Mouse (Mus musculus): ENCODE measurements around the gene Whrn. TPM values are rescaled to one million over a fixed set of nuclear protein-coding genes. Genes with fewer than 3 reads are reported as not detected.

The Whrn gene
- polyA plus RNA-seq, 1 experiment from 2014 or later, result 14.8 TPM

DNA sequence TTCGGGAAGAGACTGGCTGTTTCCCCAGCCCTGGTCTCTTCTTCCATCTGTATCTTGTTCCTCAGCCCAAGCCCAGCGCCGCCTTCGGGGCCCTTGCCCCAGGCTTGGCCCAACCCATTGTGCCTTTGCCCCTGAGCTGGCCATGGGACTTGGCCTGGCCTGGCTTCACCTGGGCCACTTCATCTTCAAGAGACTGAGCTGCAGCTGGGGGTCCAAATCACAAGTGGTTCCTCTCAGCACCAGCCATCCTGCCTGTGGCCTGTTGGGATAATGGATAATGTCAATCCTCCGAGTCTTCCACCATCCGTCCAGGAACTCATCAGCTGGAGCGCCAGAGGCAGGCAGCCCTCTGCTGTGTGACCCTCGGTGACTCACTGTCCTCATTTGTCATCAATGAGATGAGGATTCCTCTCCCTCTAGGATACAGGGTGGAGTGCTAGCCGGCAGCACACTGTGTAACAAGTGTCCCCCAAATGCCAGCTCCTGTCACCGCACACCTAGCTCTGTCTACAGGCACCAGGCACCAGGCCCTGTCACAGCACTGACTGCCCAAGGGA lies 97.7 kb downstream of the Whrn start:
- Histone ChIP-seq H3K9ac (replicated peaks) (no peak overlapping the region), H3K4me1 (replicated peaks) (peaks cover 49% of the 10 kb centered on the region), H3K4me2 (no peak overlapping the region), H3K36me3 (peaks cover 45% of the 10 kb centered on the region), H3K9me3 (no peaks in the 10 kb centered on the region), H3K4me3 (replicated peaks) (no peak overlapping the region), H3K27ac (peak overlapping the region; percentile 70; the same call in 1 of the 2 replicates), H3K27me3 (no peaks in the 10 kb centered on the region)
- WGBS, result 85% methylated on average over 10 of the region's 10 CpGs
- no peak for ATAC-seq (ENCODE audit: insufficient number of reproducible peaks, insufficient read depth, low FRiP score, low TSS enrichment, low read depth)

DNA sequence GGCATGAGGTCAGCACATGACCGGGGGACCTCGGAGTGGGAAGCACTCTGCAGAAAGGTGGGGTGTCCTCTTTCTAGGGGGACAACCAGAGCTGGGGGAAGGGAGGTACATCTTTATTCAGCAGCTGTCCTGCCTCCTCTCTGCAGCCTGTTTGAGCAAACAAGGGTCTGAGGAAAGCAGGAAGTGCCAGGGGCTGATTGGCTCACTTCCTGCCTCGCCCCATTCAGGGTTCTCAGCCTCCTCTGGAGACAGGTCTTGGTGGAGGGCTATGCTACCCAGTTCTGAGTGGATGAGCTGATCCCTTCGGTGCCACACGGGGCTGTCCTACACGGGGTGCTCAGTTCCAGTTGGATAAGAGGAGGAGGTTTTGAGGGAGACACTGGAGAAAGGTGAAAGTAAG lies 104.5 kb downstream of the Whrn start:
- Histone ChIP-seq H3K9ac (replicated peaks) (no peak overlapping the region), H3K9me3 (no peaks in the 10 kb centered on the region), H3K27me3 (no peaks in the 10 kb centered on the region), H3K4me3 (replicated peaks) (no peak overlapping the region), H3K36me3 (peaks cover 78% of the 10 kb centered on the region), H3K27ac (0 out of 2 replicates have a peak overlapping the region, but pooled peaks have one; percentile 7), H3K4me2 (no peak overlapping the region), H3K4me1 (replicated peaks) (peaks cover 10% of the 10 kb centered on the region)
- no peak for ATAC-seq (ENCODE audit: insufficient number of reproducible peaks, insufficient read depth, low FRiP score, low TSS enrichment, low read depth)
- WGBS, result 83% methylated on average over 6 of the region's 6 CpGs

DNA sequence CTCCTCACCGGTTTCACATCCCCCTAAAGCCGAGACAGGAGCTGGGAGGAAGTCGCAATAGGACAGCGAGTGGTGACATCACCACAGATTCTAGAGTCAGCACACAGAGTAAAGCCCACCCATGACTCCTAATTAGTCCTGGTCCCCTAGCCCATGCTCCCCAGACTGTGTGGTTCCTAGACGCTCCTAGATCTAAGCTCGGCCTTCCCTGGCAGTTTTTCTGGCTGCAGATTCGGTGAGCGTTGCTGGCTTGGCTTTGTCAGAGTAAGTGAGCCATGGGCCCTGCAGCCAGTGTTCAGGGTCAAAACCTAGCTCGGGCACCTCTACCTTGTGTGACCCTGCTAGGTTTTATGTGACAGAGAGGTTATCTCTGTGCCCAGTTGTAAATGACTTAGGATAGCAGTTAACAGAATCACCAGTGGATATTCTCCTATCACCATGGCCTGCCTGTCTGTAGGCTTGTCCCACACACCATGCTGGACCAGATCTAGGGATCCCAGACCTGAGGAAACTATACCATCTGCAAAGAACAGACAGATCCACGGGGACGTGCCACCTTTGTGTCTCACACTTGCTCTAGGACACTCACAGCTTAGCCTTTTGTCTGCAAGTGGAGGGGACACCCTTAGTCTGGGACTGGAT lies 105.8 kb downstream of the Whrn start:
- Histone ChIP-seq H3K27me3 (no peaks in the 10 kb centered on the region), H3K27ac (no peak overlapping the region), H3K9ac (replicated peaks) (no peak overlapping the region), H3K4me1 (replicated peaks) (peaks cover 10% of the 10 kb centered on the region), H3K4me3 (replicated peaks) (no peak overlapping the region), H3K9me3 (no peaks in the 10 kb centered on the region), H3K36me3 (peaks cover 78% of the 10 kb centered on the region), H3K4me2 (no peak overlapping the region)
- WGBS, result 65% methylated on average over 11 of the region's 11 CpGs
- no peak for ATAC-seq (ENCODE audit: insufficient number of reproducible peaks, insufficient read depth, low FRiP score, low TSS enrichment, low read depth)

DNA sequence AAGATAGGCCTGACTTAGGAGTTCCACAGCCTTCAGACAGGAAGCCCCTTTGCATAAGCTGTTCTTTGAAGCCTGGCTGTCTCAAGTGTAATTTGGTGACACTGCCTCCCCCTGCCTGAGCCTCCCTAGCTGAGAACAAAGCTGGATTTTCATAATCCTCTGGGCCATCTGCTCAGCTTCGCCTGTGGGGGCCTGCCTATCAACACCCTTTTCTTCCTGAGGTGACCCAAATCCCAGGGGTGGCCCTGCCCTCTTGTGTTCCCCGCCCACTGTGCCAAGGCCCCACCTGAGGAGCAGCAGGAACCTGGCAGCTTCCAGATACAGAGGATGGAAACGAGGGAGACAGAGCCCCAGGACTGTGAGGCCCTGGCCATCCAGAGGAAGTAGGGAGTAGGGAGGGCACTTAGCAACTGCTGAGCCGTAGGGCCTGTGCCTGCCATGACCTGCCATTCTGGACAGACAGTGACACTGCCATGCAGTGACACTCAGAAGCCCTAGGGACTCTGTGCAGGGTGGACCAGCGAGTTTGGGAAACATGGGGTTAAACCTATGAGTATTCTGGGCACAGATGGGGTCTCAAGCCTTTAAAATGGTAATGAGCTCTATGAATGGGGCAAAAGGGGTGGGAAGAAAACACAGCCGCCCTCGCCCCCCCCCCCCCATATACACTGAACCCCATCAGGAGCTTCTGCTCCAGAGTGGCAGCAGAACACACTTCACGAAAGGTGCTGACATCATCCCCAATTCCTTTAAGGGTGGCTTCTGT lies 106.5 kb downstream of the Whrn start:
- H3K9ac ChIP-seq (replicated peaks), result no peak overlapping the region; the same call in 1 of the 2 replicates
- ATAC-seq (ENCODE audit: insufficient number of reproducible peaks, insufficient read depth, low FRiP score, low TSS enrichment, low read depth), result no peak
- no peak overlapping the region for H3K4me2 ChIP-seq
- no peaks in the 10 kb centered on the region for H3K9me3 ChIP-seq
- H3K4me1 ChIP-seq (replicated peaks), result peaks cover 10% of the 10 kb centered on the region
- H3K4me3 ChIP-seq (replicated peaks), result no peak overlapping the region
- no peak overlapping the region for H3K27ac ChIP-seq
- 35% methylated on average over 8 of the region's 8 CpGs for WGBS
- H3K27me3 ChIP-seq, result no peaks in the 10 kb centered on the region
- peaks cover 72% of the 10 kb centered on the region for H3K36me3 ChIP-seq

DNA sequence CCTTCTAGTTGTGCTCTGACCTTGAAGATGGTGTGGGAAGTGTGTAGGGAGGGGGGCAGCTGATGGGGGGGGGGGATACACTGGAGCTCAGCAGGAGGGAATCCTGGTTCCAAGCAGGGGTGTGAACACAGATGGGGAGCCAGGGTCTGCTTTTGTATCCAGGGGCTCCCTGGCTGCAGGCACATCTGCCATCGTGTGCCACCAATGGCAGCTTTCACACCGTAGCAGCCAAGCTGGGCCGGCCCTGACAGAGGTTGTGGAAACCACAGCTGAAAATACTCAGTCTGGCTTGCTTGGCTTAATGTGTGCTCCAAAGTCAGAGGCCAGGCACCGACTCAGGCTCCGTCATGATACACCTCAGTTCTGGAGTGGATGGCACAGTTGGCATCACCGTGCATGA lies 107.8 kb downstream of the Whrn start:
- Histone ChIP-seq H3K4me3 (replicated peaks) (no peak overlapping the region), H3K36me3 (peaks cover 73% of the 10 kb centered on the region), H3K9me3 (no peaks in the 10 kb centered on the region), H3K4me1 (replicated peaks) (peaks cover 10% of the 10 kb centered on the region), H3K27ac (no peak overlapping the region), H3K4me2 (no peak overlapping the region), H3K9ac (replicated peaks) (no peak overlapping the region), H3K27me3 (no peaks in the 10 kb centered on the region)
- WGBS, result 80% methylated on average over 6 of the region's 6 CpGs
- no peak for ATAC-seq (ENCODE audit: insufficient number of reproducible peaks, insufficient read depth, low FRiP score, low TSS enrichment, low read depth)

DNA sequence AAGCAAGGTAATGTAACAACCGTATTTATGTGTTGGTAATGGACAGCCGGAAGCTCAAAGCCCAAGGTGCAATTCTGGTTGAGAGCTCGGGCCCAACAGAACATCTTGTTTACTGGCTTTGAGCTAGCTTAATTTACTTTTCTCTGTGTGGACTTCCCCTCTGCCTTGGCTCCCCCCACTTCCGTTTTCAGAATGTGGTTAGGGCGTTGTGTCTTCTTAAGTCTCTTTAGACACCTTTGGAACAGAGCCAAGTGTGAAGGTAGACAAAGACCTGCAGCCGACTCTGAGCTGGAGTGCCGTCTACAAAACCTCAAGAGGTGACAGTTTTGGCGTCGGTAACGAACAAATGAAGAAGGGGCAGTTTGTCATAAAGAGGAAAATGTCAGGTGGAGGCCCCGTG lies 110.0 kb downstream of the Whrn start:
- Histone ChIP-seq H3K27ac (no peak overlapping the region), H3K9ac (replicated peaks) (no peak overlapping the region), H3K4me3 (replicated peaks) (no peak overlapping the region), H3K4me2 (no peak overlapping the region), H3K36me3 (peaks cover 73% of the 10 kb centered on the region), H3K9me3 (no peaks in the 10 kb centered on the region), H3K4me1 (replicated peaks) (peaks cover 10% of the 10 kb centered on the region), H3K27me3 (no peaks in the 10 kb centered on the region)
- ATAC-seq (ENCODE audit: insufficient number of reproducible peaks, insufficient read depth, low FRiP score, low TSS enrichment, low read depth), result no peak
- 89% methylated on average over 11 of the region's 11 CpGs for WGBS

DNA sequence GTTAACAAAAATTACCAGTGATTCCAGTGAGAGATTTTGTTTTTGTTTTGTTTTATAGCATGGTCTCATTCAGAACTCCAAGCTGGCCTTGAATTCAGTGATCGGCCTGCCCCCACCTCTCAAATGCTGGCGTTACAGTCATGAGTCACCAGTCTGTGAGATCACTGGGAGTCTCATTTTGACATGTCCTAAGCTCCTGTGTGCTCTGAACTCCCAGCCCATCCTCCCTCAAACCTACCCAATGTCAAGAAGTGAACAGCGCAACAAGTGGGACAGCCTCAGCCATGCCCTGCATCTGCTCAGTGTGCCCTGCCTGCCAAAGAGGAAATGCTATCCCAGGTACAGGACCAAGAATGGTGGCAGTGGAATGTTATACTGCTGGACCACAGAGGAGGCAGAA lies 110.5 kb downstream of the Whrn start:
- Histone ChIP-seq H3K4me3 (replicated peaks) (no peak overlapping the region), H3K4me1 (replicated peaks) (peaks cover 10% of the 10 kb centered on the region), H3K27me3 (no peaks in the 10 kb centered on the region), H3K4me2 (no peak overlapping the region), H3K27ac (no peak overlapping the region), H3K9ac (replicated peaks) (no peak overlapping the region), H3K9me3 (no peaks in the 10 kb centered on the region), H3K36me3 (peaks cover 73% of the 10 kb centered on the region)
- no peak for ATAC-seq (ENCODE audit: insufficient number of reproducible peaks, insufficient read depth, low FRiP score, low TSS enrichment, low read depth)
- WGBS, result 95% methylated on average over 3 of the region's 3 CpGs

DNA sequence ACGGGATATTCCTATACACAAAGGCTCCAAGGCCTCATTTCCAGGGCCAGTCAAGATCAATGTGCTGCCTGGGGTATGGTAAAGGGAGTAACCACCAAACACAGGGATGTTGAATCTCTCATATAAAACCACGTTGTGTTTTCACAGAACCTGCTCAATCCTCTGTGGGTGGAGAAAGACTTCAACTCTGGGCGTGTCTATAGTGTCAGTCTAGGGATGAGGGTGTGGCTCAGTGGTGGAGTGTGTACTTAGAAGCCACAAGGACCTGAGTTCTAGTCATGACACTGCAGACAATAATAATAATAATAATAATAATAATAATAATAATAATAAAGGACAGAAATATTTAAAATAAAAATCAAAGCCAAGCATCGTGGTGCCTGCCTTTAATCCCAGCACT lies 111.5 kb downstream of the Whrn start:
- Histone ChIP-seq H3K4me3 (replicated peaks) (no peak overlapping the region), H3K9me3 (no peaks in the 10 kb centered on the region), H3K27ac (no peak overlapping the region), H3K4me2 (no peak overlapping the region), H3K36me3 (peaks cover 77% of the 10 kb centered on the region), H3K9ac (replicated peaks) (no peak overlapping the region), H3K4me1 (replicated peaks) (peaks cover 4% of the 10 kb centered on the region), H3K27me3 (no peaks in the 10 kb centered on the region)
- ATAC-seq (ENCODE audit: insufficient number of reproducible peaks, insufficient read depth, low FRiP score, low TSS enrichment, low read depth), result no peak
- 89% methylated on average over 4 of the region's 4 CpGs for WGBS

DNA sequence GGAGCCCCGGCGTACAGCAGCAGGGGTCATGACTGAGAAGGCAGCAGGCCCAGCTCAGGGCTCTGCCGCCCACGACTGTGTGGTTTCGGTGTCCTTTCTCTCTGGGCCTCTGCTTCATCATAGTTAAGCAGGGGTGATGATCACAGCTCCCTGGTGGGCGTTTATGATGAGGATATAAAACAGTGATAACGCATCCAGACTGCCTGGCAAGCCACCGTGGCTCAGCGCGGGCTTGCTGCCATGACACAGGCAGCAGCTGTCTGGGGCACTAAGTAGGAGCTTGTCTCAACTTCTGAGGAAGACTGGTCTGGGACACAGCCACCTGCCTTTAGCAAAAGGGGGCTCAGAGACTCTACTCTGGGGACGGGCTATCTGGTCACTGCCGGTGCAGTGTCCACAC lies 112.3 kb downstream of the Whrn start:
- 74% methylated on average over 12 of the region's 12 CpGs for WGBS
- Histone ChIP-seq H3K9me3 (no peaks in the 10 kb centered on the region), H3K27me3 (no peaks in the 10 kb centered on the region), H3K36me3 (peaks cover 85% of the 10 kb centered on the region), H3K4me2 (no peak overlapping the region), H3K9ac (replicated peaks) (no peak overlapping the region), H3K4me1 (replicated peaks) (no peaks in the 10 kb centered on the region), H3K27ac (no peak overlapping the region), H3K4me3 (replicated peaks) (no peak overlapping the region)
- ATAC-seq (ENCODE audit: insufficient number of reproducible peaks, insufficient read depth, low FRiP score, low TSS enrichment, low read depth), result no peak

DNA sequence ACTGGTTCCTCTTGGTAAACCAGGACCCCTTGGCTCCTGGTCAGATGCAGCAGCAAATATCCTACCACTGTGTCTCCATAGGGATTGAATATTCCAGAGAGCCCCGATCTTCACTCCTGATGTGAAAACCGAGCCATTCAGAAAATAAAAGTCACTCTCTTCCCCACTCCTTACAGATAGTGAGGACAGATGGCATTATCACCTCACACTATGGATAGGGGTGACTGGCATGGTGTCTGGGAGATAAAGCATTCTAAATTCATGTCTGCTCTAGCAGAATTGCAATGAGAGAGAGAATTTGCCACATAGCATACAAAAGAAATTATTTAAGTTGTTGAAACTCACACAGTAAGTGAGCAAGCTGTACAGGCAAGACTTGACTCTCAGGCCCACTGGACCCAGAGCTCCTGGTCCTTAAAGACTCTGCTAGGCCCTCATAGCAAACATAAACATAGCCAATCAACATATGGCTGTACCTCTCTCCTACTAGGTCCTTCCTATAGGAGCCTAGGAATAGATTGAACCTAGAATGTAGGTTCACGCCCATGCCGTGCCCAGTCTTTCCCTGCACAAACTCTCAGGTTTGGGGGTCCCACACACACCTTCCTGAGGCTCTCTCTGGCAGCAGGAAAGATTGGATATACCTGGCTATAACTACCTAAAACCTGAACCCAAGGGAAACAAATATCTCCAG lies 113.0 kb downstream of the Whrn start:
- Histone ChIP-seq H3K27me3 (no peaks in the 10 kb centered on the region), H3K4me2 (no peak overlapping the region), H3K27ac (no peak overlapping the region), H3K4me3 (replicated peaks) (no peak overlapping the region), H3K9me3 (no peaks in the 10 kb centered on the region), H3K9ac (replicated peaks) (no peak overlapping the region), H3K36me3 (peaks cover 87% of the 10 kb centered on the region), H3K4me1 (replicated peaks) (no peaks in the 10 kb centered on the region)
- ATAC-seq (ENCODE audit: insufficient number of reproducible peaks, insufficient read depth, low FRiP score, low TSS enrichment, low read depth), result no peak
- WGBS, result 86% methylated on average over 4 of the region's 4 CpGs

DNA sequence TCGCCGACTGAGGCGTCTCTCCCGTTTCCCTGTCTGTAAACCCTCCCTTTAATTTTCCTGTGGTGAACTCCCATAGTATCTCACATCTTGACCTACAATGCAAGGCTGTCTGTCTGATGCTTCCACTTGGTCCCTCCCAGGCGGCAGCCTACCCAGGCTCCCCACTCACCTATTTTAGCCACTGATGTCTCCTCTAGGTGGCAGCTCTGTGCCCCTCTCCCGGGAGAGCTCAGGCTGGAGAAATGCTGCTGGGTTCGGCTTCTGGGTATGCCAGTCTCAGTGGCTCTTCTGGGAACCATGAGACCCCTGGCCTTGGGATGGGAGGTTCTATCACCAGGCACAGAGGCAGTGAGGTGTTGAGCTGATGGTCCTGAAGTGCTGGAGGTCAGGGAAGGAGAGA lies 118.3 kb downstream of the Whrn start:
- Histone ChIP-seq H3K9me3 (no peaks in the 10 kb centered on the region), H3K4me3 (replicated peaks) (no peak overlapping the region), H3K27me3 (no peaks in the 10 kb centered on the region; the same call in 1 of the 2 replicates), H3K36me3 (peaks cover 99% of the 10 kb centered on the region), H3K4me2 (no peak overlapping the region), H3K4me1 (replicated peaks) (no peaks in the 10 kb centered on the region), H3K9ac (replicated peaks) (no peak overlapping the region), H3K27ac (no peak overlapping the region)
- WGBS, result 67% methylated on average over 7 of the region's 7 CpGs
- no peak for ATAC-seq (ENCODE audit: insufficient number of reproducible peaks, insufficient read depth, low FRiP score, low TSS enrichment, low read depth)
